Mouse (Mus musculus): ENCODE measurements at regions not wholly inside any gene's neighbourhood (a gene's known extent, or its start where the extent isn't known, plus 50 kb on each side); places are given as distances from the start of the nearest gene placed in this dataset.
"Not testable (repeated sequence)": the region's sequence is repeated elsewhere in the genome, so short reads cannot be mapped to it uniquely, and the experiment has no call there.

DNA sequence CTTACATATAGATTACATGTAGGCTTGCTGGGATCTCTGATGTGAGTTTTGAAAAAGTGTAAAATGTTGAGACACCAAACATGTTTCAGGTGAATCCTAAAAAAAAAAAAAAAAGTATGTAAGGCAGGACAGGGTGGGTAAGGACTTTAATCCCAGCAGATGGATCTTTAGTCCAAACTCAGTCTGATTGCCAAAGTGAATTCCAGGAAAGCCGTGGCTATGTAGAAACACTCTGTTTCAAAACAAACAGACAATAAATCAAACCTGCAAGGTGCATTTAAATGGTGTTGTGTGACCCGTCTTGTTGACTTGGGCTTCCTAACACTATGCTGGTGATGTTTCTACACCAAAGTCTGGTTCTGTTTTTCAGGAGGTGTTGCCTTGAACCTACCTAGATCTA lies 192.9 kb downstream of the Plxna1 start:
- H3K4me1 ChIP-seq (ENCODE audit: control insufficient read depth, insufficient read depth, low read length) = no peaks in the 10 kb centered on the region
- TF ChIP-seq CTCF (IDR thresholded peaks at IDR 0.05; ENCODE audit: low read depth, low read length) = no peak
- no peak for TF ChIP-seq POLR2A (IDR thresholded peaks at IDR 0.05; ENCODE audit: borderline replicate concordance, low read depth, low read length)
- no peak overlapping the region for H3K27ac ChIP-seq (ENCODE audit: insufficient read depth, low read depth, low read length)
- H3K4me3 ChIP-seq (ENCODE audit: insufficient read depth, low read length) = no peak overlapping the region

DNA sequence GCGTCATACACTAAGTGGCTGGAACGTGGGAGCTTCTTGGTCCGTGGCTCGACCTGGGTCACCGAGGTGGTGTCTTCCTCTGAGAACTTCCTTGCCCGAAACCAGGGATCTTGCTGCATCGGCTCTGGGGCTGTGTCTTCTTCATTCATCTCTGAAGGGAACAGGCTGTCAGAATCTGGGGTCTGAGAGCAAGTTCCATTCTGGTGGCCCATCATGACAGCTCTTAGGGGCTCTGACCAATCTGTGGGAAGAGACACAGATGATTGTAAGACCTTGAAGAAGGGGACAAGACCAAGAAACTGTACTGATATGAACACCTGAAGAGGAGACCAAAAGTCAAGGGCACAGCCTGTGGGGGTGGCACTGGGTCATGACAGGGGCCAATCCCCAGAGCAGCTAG lies 177.5 kb downstream of the Plxna1 start:
- not testable (repeated sequence) for H3K4me3 ChIP-seq (ENCODE audit: insufficient read depth, low read length); H3K27ac ChIP-seq (ENCODE audit: insufficient read depth, low read depth, low read length); H3K4me1 ChIP-seq (ENCODE audit: control insufficient read depth, insufficient read depth, low read length)

DNA sequence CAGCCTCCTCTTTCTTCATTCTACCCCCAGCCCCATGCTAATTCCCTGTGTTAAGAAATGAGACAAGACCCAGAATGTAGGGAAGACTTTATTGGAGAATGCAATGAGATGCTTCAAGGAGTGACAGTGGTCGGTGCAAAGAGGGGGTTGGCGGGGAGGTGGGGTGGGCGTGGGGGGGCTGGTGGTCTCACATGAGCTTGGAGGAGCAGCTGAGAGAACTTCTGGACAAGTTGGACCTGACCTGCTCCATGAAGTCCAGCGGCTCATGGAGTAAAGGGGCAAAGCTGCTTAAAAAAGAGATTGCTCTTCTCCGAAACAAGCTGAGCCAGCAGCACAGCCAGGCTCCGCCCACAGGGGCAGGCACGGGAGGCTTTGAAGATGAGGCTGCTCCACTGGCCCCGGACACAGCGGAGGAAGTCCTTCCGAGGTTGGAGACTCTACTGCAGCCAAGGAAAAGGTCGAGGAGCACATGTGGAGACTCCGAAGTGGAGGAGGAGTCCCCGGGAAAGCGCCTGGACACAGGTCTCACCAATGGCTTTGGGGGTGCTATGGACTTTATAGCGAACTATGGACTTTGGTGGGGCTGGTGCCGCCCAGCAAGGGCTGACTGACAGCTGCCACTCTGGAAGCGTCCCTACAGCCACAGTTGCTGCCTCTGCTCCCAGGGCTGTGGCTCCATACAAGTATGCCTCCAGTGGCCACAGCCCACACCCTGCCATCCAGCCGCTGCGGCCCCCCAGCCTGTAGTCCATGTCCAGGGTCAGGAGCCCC lies 161.7 kb downstream of the Plxna1 start:
- H3K4me1 ChIP-seq (ENCODE audit: control insufficient read depth, insufficient read depth, low read length); H3K27ac ChIP-seq (ENCODE audit: insufficient read depth, low read depth, low read length): not testable (repeated sequence)
- H3K4me3 ChIP-seq (ENCODE audit: insufficient read depth, low read length) = peak overlapping the region; percentile 33

DNA sequence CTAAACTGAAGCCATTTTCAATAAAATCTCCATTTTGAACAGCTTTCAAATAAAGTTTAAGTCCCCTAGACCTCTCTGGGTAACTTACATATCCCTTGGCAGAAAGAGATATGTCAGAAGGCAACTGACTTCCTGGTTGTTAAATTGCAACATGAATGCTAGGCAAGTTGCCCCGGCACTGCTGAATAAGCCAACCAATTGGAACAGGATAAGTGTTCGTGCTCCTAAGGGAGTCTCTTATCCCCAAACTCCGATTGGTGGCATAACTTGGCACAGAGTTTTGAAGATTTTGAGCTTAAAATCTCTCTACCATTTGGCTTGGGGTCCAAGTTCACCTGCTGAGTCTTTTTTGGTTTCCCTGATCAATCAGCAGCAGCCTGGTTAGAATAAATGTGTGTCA lies 147.4 kb downstream of the Plxna1 start:
- H3K27ac ChIP-seq (ENCODE audit: insufficient read depth, low read depth, low read length) = no peak overlapping the region
- H3K4me3 ChIP-seq (ENCODE audit: insufficient read depth, low read length) = no peak overlapping the region
- TF ChIP-seq CTCF (IDR thresholded peaks at IDR 0.05; ENCODE audit: low read depth, low read length) = no peak
- no peak for TF ChIP-seq POLR2A (IDR thresholded peaks at IDR 0.05; ENCODE audit: borderline replicate concordance, low read depth, low read length)
- H3K4me1 ChIP-seq (ENCODE audit: control insufficient read depth, insufficient read depth, low read length) = no peaks in the 10 kb centered on the region

DNA sequence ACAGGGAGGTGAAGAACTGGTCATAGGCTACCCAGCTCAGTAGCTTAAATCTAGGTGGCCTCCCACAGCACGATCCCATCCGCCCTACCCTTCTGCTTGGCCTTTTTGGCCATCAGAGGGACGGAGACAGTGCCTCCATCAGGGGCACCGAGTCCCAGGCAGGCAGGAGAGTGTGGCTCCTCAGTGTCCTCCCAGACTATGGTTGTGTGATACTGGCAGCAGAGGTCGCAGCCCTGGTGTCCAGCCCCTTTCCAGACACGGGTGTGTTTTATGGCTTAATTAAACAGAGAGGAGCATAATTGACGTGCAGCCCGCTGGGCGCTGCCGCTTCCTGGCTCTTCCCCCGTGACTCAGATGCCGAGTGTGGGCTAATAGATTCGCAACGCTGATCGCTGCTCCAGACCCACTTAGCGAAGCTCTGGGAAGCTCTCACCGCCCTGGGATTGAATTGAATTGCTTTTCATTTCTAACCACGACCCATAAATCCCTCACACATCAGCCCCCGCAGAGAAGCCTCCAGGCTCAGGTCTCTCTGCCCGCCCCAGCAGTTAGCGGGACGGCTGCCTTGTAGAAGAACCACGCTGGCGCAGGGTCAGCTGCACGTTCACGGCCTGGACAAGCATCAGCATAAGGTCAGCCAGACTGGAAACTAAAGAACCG lies 126.9 kb downstream of the Plxna1 start:
- H3K4me1 ChIP-seq (ENCODE audit: control insufficient read depth, insufficient read depth, low read length) = no peaks in the 10 kb centered on the region
- H3K27ac ChIP-seq (ENCODE audit: insufficient read depth, low read depth, low read length) = no peak overlapping the region
- TF ChIP-seq POLR2A (IDR thresholded peaks at IDR 0.05; ENCODE audit: borderline replicate concordance, low read depth, low read length) (no peak), CTCF (IDR thresholded peaks at IDR 0.05; ENCODE audit: low read depth, low read length) (no peak)
- H3K4me3 ChIP-seq (ENCODE audit: insufficient read depth, low read length) = 0 out of 2 replicates have a peak overlapping the region, but pooled peaks have one; percentile 2

DNA sequence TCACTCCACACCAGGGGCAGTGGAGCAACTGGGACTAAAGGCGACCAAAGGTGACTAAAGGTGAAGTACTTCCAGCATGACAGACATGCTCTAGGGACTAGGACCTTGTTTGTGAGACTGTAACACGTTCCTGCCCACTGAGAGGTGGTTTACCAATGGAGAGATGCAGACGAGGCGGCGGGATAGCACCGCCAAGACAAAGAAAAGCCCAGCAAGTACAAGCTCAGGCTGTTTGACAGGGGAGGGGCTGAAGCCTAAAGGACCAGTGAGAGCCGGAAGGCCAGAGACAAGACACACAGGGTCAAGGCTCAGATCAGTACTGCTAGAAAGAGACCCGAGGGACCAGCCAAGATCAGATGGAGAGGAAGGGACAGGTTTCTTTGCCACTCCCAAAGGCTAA lies 126.2 kb downstream of the Plxna1 start:
- Histone ChIP-seq H3K4me3 (ENCODE audit: insufficient read depth, low read length) (no peak overlapping the region), H3K27ac (ENCODE audit: insufficient read depth, low read depth, low read length) (no peak overlapping the region), H3K4me1 (ENCODE audit: control insufficient read depth, insufficient read depth, low read length) (no peaks in the 10 kb centered on the region)
- TF ChIP-seq CTCF (IDR thresholded peaks at IDR 0.05; ENCODE audit: low read depth, low read length) (no peak), POLR2A (IDR thresholded peaks at IDR 0.05; ENCODE audit: borderline replicate concordance, low read depth, low read length) (no peak)

DNA sequence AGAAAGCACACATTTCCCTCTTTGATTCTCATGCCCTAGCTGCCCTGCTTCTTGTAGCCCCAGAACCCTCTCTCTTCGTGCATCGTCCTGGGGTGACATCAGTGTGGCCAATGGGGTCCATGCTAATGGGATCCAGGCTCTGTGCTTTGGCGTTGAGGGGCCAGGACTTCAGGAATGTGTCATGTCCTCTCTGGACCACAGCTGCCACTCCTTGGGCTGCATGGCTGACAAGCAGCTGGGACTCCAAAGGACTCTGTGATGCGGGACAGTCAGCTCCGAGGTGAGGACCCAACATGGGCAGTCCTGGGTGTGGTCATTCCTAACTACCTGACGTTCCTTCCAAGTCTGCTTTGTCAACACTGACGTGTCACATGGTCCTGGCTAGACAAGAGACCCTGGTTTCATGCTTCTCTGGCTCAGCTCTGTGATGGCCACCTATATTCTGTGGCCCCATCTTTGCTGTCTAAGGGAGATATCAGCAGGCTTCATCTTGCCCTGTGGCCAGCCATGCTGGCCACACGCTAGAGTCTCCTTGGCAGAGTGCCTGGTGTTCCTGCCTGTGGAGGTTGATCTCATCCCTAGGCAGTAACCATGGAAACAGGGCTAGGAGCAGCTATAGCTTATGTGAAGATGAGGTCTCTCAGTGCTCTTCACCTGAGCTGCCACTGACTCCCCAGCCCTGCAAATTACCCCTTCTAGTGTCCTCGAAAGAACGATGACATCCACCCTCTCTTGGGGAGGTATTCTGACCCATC lies 125.4 kb downstream of the Plxna1 start:
- H3K4me3 ChIP-seq (ENCODE audit: insufficient read depth, low read length) = no peak overlapping the region
- TF ChIP-seq CTCF (IDR thresholded peaks at IDR 0.05; ENCODE audit: low read depth, low read length) = no peak
- no peak for TF ChIP-seq POLR2A (IDR thresholded peaks at IDR 0.05; ENCODE audit: borderline replicate concordance, low read depth, low read length)
- H3K4me1 ChIP-seq (ENCODE audit: control insufficient read depth, insufficient read depth, low read length) = no peaks in the 10 kb centered on the region
- H3K27ac ChIP-seq (ENCODE audit: insufficient read depth, low read depth, low read length) = no peak overlapping the region

DNA sequence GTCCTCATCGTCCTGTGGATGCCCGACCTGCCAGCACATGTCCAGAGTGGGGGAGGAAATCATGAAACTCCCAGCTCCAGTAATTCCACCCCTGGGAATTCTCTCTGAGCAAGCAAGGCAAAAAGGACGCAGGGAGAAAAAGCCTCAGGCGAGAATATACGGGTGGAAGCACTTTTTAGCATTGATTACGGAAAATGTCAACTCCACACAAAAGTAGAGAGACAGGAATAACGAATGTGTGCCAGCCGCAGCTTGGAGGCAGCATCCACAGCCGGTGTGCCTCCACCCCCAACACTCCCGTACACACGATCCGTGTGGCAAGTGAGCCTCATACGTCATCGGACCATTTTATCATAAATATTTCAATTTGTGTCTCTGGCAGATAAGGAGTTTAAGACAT lies 123.5 kb downstream of the Plxna1 start:
- Histone ChIP-seq H3K4me3 (ENCODE audit: insufficient read depth, low read length) (no peak overlapping the region), H3K27ac (ENCODE audit: insufficient read depth, low read depth, low read length) (no peak overlapping the region), H3K4me1 (ENCODE audit: control insufficient read depth, insufficient read depth, low read length) (no peaks in the 10 kb centered on the region)
- TF ChIP-seq CTCF (IDR thresholded peaks at IDR 0.05; ENCODE audit: low read depth, low read length) (no peak), POLR2A (IDR thresholded peaks at IDR 0.05; ENCODE audit: borderline replicate concordance, low read depth, low read length) (no peak)

DNA sequence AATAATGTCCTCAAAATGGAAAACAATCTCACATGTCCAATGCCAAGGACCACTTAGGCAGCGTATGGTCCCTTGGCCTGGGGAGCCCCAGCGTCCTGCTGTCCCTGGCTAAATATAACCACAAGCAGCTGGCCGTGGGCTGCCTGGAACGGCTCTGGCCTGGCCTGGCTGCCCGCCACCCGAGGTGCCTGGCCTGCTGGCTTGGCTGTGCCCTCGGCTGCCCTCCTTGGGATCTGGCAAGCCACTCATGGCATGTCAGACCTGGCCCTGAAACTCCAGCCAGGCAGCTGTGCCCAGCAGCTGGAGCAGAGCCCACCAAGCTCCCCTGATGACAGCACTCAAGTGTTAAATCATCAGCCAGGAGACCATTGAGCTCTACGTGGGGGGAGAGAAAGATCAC lies 122.9 kb downstream of the Plxna1 start:
- H3K27ac ChIP-seq (ENCODE audit: insufficient read depth, low read depth, low read length) = no peak overlapping the region
- TF ChIP-seq CTCF (IDR thresholded peaks at IDR 0.05; ENCODE audit: low read depth, low read length) (no peak), POLR2A (IDR thresholded peaks at IDR 0.05; ENCODE audit: borderline replicate concordance, low read depth, low read length) (no peak)
- H3K4me3 ChIP-seq (ENCODE audit: insufficient read depth, low read length) = no peak overlapping the region
- no peaks in the 10 kb centered on the region for H3K4me1 ChIP-seq (ENCODE audit: control insufficient read depth, insufficient read depth, low read length)

DNA sequence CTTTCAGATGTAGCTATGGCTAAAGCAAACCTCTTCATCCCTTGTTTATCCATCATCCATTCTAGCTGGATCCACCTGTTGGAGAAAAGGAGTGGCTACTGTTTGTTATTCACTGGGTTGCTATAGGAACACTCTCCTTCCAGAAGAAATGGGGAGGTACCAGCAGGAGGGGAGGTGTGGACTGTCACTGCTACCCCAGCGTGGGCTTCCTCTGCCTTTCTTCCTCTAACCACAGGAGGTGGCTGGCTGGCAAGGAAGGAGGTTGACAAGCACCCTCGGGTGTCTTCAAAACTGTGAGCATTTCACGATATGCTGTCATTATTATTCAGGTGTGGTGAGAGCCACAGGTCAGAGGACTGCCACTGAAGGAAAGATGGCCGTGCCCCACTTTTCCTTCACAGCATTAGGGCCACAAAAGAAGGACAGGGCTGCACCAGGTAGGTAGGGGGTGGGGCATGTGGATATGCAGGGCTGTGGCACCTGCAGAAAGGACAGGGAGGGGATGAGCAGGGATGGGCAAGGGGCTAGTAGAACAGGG lies 122.2 kb downstream of the Plxna1 start:
- no peak overlapping the region for H3K27ac ChIP-seq (ENCODE audit: insufficient read depth, low read depth, low read length)
- TF ChIP-seq CTCF (IDR thresholded peaks at IDR 0.05; ENCODE audit: low read depth, low read length) = no peak
- no peak for TF ChIP-seq POLR2A (IDR thresholded peaks at IDR 0.05; ENCODE audit: borderline replicate concordance, low read depth, low read length)
- no peaks in the 10 kb centered on the region for H3K4me1 ChIP-seq (ENCODE audit: control insufficient read depth, insufficient read depth, low read length)
- H3K4me3 ChIP-seq (ENCODE audit: insufficient read depth, low read length) = no peak overlapping the region

Data from bone marrow macrophage, adult 2 months (primary cell).